Mouse (Mus musculus) T-helper 2 cell (primary cell): ENCODE results near the gene Prl3d3.
"Not testable (repeated sequence)": the region's sequence is repeated elsewhere in the genome, so short reads cannot be mapped to it uniquely, and the experiment has no call there.

Source experiments
- in situ Hi-C: fragments of 300-600 bp; cut with MboI, MseI; formaldehyde crosslinking; loops from one replicate; pipeline ENCODE4 v1.15.1; 2025; ENCODE audit warnings: high pct_unique_total_duplicates

Gene Prl3d3

DNA sequence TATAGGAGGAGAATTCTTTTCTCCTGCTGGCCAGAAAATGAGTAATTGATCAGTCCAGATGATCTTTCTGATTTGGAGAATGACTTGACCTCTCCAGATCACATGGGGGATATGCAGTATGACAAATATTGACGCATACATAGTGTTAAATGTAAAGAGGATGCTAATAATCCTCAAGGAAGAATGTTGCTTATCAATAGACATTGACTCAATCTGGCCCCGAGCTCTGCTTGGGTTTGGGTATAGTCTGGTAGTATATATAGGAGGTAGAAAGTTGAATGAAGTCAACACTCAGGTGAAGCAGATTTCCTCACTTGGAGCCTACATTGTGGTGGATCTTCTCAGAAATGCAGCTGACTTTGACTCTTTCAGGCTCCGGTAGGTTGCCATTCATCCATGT, at the start of gene Prl3d3:
Gene Prl3d3, plus strand, starts transcription at position 301 of the 400 bp plus-strand sequence.
- in situ Hi-C loops = not testable (repeated sequence)

DNA sequence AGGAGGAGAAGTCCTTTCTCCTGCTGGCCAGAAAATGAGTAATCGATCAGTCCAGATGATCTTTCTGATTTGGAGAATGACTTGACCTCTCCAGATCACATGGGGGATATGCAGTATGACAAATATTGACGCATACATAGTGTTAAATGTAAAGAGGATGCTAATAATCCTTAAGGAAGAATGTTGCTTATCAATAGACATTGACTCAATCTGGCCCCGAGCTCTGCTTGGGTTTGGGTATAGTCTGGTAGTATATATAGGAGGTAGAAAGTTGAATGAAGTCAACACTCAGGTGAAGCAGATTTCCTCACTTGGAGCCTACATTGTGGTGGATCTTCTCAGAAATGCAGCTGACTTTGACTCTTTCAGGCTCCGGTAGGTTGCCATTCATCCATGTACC, 35.2 kb upstream of the Prl3d3 start, which contains the start of gene Prl3d2:
Gene Prl3d2, plus strand, starts transcription at position 301 of the 400 bp plus-strand sequence.
- in situ Hi-C loops = not testable (repeated sequence)

DNA sequence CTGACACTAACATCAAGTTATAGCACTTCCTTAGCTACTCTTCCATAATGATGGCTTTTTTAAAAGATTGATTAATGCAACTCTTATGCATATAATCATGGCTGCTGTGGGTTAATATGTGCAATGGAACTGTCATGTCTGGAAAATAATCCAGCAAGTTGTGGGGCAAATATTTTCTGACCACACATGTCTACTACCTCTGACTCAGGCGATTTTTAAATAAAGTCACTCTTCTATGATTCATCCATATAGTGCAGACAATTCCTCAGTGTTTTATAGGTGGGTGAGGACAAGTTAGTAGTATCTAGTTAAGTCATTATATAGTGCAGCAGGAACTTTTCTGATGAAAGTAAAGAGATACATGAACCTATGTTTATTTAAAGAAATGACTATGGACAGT, 8.3 kb upstream of the Prl3d3 start:
- in situ Hi-C loops = no loop called here

DNA sequence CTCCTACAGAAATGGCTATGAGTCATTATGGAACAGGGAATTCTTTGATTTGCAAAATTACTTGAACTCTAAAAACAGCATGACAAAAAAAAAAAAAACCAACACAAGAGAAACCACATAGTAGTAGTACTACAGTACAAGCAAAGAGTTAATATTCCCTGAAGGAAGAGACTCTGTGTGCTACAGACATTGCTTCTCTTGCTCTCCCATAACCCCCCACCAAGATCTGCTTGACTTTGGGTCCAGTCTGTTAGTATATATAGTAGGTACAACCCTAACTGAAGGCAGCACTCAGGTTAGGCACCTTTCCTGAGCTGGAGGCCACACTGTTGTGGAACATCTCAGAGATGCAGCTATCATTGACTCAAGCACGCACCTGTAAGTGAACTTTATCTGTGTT, 39.8 kb downstream of the Prl3d3 start, which contains the start of gene Prl3c1:
Gene Prl3c1, plus strand, starts transcription at position 301 of the 400 bp plus-strand sequence.
- in situ Hi-C loops = no loop called here
